Mouse (Mus musculus) C2C12 (cell line): ENCODE data around the gene Trappc6a. TPM values are rescaled to one million over a fixed set of nuclear protein-coding genes. Genes with fewer than 3 reads are reported as not detected.

Experiments
- H3K27me3 ChIP-seq: one replicate; pipeline ENCODE4 v1.6.1; 2011; ENCODE audit not compliant: control insufficient read depth, insufficient read depth, insufficient read length
- H3K36me3 ChIP-seq: one replicate; pipeline ENCODE4 v1.6.1; 2011; ENCODE audit not compliant: control insufficient read depth, insufficient read depth
- H3K4me3 ChIP-seq: one replicate; pipeline ENCODE4 v1.5.1; 2011; ENCODE audit warnings: mild to moderate bottlenecking, control low read depth; ENCODE audit not compliant: poor library complexity, insufficient read depth, severe bottlenecking
- H3K79me2 ChIP-seq: one replicate; pipeline ENCODE4 v1.6.1; 2011; ENCODE audit not compliant: control insufficient read depth, insufficient read depth
- H3K79me3 ChIP-seq: one replicate; pipeline ENCODE4 v1.6.1; 2011; ENCODE audit warnings: low read depth, control low read depth
- H3ac ChIP-seq: one replicate; pipeline ENCODE3; 2011; ENCODE audit warnings: low read depth; ENCODE audit not compliant: control insufficient read depth, insufficient read length
- CEBPB ChIP-seq: IDR thresholded peaks from one replicate; pipeline ENCODE4 v1.6.1; 2011; ENCODE audit warnings: low read depth, mild to moderate bottlenecking, control low read depth, moderate library complexity
- CTCF ChIP-seq: IDR thresholded peaks from one replicate; pipeline ENCODE4 v1.5.1; 2011; ENCODE audit not compliant: control insufficient read depth, insufficient read depth, insufficient read length
- FOSL1 ChIP-seq: IDR thresholded peaks from one replicate; pipeline ENCODE4 v1.8.0; 2011; ENCODE audit warnings: mild to moderate bottlenecking, low read length; ENCODE audit not compliant: poor library complexity, insufficient read depth, severe bottlenecking
- MAX ChIP-seq: IDR thresholded peaks from one replicate; pipeline ENCODE4 v1.6.1; 2011; ENCODE audit warnings: mild to moderate bottlenecking, control low read depth
- MYOD1 ChIP-seq: IDR thresholded peaks from one replicate; pipeline ENCODE4 v1.6.1; 2011; ENCODE audit warnings: low read depth; ENCODE audit not compliant: control insufficient read depth, insufficient read length
- MYOG ChIP-seq: IDR thresholded peaks from one replicate; pipeline ENCODE4 v1.6.1; 2011; ENCODE audit not compliant: control insufficient read depth, insufficient read length; ENCODE audit errors: extremely low read depth
- USF1 ChIP-seq: IDR thresholded peaks from one replicate; pipeline ENCODE4 v1.6.1; 2011; ENCODE audit warnings: low read depth, mild to moderate bottlenecking, control low read depth, moderate library complexity
- polyA plus RNA-seq: library from polyadenylated mRNA; unstranded; fragments of >200 nt; fragmentation: generic; extraction: Trizol; gene quantifications from one replicate; pipeline ENCODE4 v1.2.1, GENCODE M21; 2012; ENCODE audit warnings: missing spikeins

The Trappc6a gene
- polyA plus RNA-seq, 1 experiment = 23.2 TPM

- no peak for TF ChIP-seq MAX
- no peak for TF ChIP-seq MYOD1
- TF ChIP-seq USF1 = no peak
- no peak for TF ChIP-seq MYOG
- TF ChIP-seq CEBPB = no peak
- TF ChIP-seq FOSL1 = no peak
- TF ChIP-seq CTCF = no peak
- H3K36me3 ChIP-seq = no peaks in the 10 kb centered on the region
- H3K27me3 ChIP-seq = no peaks in the 10 kb centered on the region
- no peaks in the 10 kb centered on the region for H3K79me3 ChIP-seq
- H3ac ChIP-seq = no peak overlapping the region
- H3K79me2 ChIP-seq = peaks cover 11% of the 10 kb centered on the region
- no peak overlapping the region for H3K4me3 ChIP-seq
Measured at GRCm38 (mm10) chr7:19512353-19512752, 4.2 kb downstream of the Trappc6a start.

DNA sequence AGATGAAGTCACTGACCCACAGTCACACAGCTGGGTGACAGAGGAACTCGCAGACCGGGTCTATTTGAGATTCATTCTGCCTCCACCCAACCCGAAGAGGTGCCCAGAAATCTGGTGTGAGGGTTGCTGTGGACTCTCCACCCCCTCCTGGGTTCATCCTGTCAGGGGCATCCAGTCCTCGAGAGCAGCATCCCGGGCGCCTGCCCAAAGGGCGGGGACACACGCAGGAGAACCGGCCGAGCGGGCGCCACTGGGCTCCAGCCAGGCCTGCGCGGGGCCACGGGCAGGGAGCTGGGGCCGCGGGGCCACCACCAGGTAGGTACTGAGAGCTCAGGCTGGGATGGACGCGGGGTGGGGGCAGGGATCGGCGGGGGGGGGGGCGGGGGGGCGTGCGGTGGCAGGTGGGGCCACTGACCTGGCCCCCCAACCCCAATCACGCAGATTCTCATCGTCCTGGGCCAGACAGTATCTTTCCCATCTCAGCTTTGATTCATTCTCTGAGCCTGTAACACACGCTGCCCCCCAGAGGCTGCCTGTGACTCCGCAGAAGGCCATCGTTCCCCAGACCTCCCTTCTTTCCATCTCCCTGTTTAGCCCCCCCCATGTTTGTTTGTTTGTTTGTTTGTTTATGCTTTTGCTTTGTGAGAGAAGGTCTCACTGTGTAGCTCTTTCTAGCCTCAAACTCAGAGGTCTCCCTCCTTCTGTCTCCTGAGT lies 9.6 kb downstream of the Trappc6a start, which contains the start of gene Nkpd1:
Gene Nkpd1 (plus strand): TSS at position 187 of the 714 bp plus-strand sequence.
- Histone ChIP-seq H3ac (no peak within 1 kb of the TSS), H3K4me3 (no peak within 1 kb of the TSS), H3K36me3 (no peaks in the 10 kb centered on the region), H3K79me2 (no peaks in the 10 kb centered on the region), H3K27me3 (peaks cover 39% of the 10 kb centered on the region), H3K79me3 (no peaks in the 10 kb centered on the region)
- TF ChIP-seq CTCF (peak; percentile 15), CEBPB (no peak)

- Histone ChIP-seq H3K79me3 (no peaks in the 10 kb centered on the region), H3K36me3 (no peaks in the 10 kb centered on the region), H3ac (no peak overlapping the region), H3K4me3 (no peak overlapping the region), H3K79me2 (no peaks in the 10 kb centered on the region), H3K27me3 (peaks cover 60% of the 10 kb centered on the region)
- TF ChIP-seq CEBPB = no peak
- TF ChIP-seq USF1 = no peak
- no peak for TF ChIP-seq MYOG
- no peak for TF ChIP-seq CTCF
- TF ChIP-seq MAX = no peak
- TF ChIP-seq FOSL1 = no peak
- no peak for TF ChIP-seq MYOD1
Measured at GRCm38 (mm10) chr7:19520032-19520431, 11.8 kb downstream of the Trappc6a start.

DNA sequence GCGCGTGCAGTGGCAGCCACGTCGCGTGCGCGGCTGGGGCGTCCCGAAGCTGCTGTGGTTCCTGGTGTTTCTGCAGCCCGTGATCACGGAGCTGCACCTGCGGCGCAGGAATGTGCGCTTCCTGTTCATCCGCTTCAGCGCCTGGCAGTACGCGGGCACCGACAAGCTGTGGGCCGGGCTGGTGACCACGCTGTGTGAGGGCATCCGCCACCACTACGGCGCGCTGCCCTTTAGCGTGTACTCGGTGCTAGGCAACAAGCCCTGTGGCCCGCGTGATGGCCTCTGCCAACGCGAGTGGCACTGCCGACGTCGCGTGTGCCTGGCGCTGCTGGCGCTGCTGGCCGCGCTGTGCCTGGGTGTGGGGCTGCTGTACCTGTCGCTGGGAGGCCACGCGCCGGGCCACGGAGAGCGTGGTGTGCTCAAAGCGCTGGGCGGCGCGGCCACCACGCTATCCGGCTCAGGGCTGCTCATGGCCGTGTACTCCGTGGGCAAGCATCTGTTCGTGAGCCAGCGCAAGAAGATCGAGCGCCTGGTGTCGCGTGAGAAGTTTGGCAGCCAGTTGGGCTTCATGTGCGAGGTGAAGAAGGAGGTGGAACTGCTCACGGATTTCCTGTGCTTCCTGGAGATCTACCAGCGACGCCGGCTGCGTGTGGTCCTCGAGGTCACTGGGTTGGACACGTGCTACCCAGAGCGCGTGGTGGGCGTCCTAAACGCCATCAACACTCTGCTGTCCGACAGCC lies 15.0 kb downstream of the Trappc6a start:
- Histone ChIP-seq H3K27me3 (peaks cover 63% of the 10 kb centered on the region), H3K36me3 (no peaks in the 10 kb centered on the region), H3K79me3 (no peaks in the 10 kb centered on the region), H3K4me3 (no peak overlapping the region), H3K79me2 (no peaks in the 10 kb centered on the region), H3ac (no peak overlapping the region)
- no peak for TF ChIP-seq FOSL1
- TF ChIP-seq USF1 = no peak
- no peak for TF ChIP-seq CTCF
- TF ChIP-seq MAX = no peak
- no peak for TF ChIP-seq MYOG
- TF ChIP-seq MYOD1 = no peak
- TF ChIP-seq CEBPB = no peak

GRCm38 (mm10) chr7:19523757-19524419 lies 15.7 kb downstream of the Trappc6a start:
- H3K79me2 ChIP-seq = no peaks in the 10 kb centered on the region
- H3K4me3 ChIP-seq = no peak overlapping the region
- H3ac ChIP-seq = peak overlapping the region; percentile 20
- no peaks in the 10 kb centered on the region for H3K79me3 ChIP-seq
- H3K27me3 ChIP-seq = peaks cover 61% of the 10 kb centered on the region
- no peak for TF ChIP-seq MYOG
- TF ChIP-seq CTCF = peak; percentile 21
- no peaks in the 10 kb centered on the region for H3K36me3 ChIP-seq
